Mouse (Mus musculus): Measurements from ENCODE around the gene Ccsap. TPM values are rescaled to one million over a fixed set of nuclear protein-coding genes. Genes with fewer than 3 reads are reported as not detected.

The Ccsap gene
- polyA plus RNA-seq, 1 experiment: 2.3 TPM

DNA sequence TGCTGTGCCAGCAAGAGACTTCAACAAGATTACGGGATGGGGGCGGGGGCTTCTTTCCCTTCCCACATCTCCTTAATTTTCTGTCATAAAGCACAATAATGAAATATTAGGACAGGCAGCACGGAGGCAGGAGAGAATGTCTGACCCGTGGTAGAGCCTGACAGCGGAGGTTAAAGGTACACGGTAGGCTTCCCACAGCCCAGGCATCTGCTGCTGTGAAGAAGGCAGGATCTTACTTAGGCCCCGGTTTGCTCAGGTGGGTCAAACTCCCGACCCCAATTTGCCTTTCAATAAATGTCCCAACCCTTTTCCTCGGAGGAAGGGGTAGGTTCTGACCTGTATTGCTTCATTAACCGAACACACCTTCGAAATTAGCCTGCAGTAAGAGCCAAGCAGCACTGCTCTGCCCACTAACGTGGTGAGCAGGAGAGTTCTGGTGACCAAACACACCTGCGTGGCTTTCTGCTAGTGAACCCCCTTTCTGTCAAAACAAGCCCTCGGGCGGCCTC, 54.7 kb downstream of the Ccsap start:
- H3ac ChIP-seq (ENCODE audit: control insufficient read depth, insufficient read length): peak overlapping the region; percentile 44
- no peak for TF ChIP-seq POLR2AphosphoS2 (IDR thresholded peaks at IDR 0.05; ENCODE audit: insufficient read length, low read depth)
- no peak for TF ChIP-seq CEBPB (IDR thresholded peaks at IDR 0.05; ENCODE audit: insufficient read depth, poor library complexity, severe bottlenecking)
- TF ChIP-seq USF1 (IDR thresholded peaks at IDR 0.05; ENCODE audit: low read depth): no peak
- TF ChIP-seq MAX (IDR thresholded peaks at IDR 0.05; ENCODE audit: low read depth): no peak
- no peak for TF ChIP-seq SRF (IDR thresholded peaks at IDR 0.05; ENCODE audit: control insufficient read depth, insufficient read length, low read depth)
- TF ChIP-seq MYOG (IDR thresholded peaks at IDR 0.05; ENCODE audit: control insufficient read depth in 1 of 3, insufficient read depth in 1 of 3, insufficient read length in 2 of 3, low read depth in 2 of 3): no peak
- no peak for TF ChIP-seq E2F4 (IDR thresholded peaks at IDR 0.05; ENCODE audit: insufficient read depth)
- no peak for TF ChIP-seq POLR2A (IDR thresholded peaks at IDR 0.05; ENCODE audit: insufficient read length, low read depth)
- TF ChIP-seq TCF3 (IDR thresholded peaks at IDR 0.05; ENCODE audit: insufficient read length, low read depth): no peak
- TF ChIP-seq TCF12 (IDR thresholded peaks at IDR 0.05; ENCODE audit: insufficient read depth, poor library complexity, severe bottlenecking): no peak
- no peak for TF ChIP-seq MYOD1 (IDR thresholded peaks at IDR 0.05; ENCODE audit: control insufficient read depth in 1 of 3, insufficient read length in 2 of 3, low read depth in 2 of 3)
- H3K4me2 ChIP-seq (ENCODE audit: low read depth): peak overlapping the region; percentile 95
- peak overlapping the region; percentile 79 for H3K4me3 ChIP-seq
- no peaks in the 10 kb centered on the region for H3K36me3 ChIP-seq (ENCODE audit: control insufficient read depth, insufficient read depth)
- no peaks in the 10 kb centered on the region for H3K27me3 ChIP-seq (ENCODE audit: control insufficient read depth, insufficient read depth, insufficient read length)
- peaks cover 16% of the 10 kb centered on the region for H3K79me2 ChIP-seq (ENCODE audit: control insufficient read depth, insufficient read depth)

DNA sequence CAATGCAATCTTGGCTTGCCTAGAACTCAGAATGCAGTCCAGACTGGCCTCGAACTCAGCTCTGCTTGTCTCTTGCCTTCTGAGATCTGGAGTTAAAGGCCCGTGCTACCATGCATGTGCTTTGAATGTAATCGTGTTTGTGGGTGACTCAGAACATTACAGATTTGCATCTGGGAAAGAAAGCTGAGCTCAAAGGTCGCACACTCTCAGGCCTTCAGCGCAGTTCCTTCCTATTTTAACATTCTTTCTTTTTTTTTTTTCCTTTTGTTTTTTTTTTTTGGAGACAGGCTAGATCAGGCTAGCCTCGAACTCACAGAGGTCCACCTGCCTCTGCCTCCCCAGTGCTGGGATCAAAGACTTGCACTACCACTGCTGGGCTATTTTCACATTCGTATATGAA, 55.4 kb downstream of the Ccsap start:
- Histone ChIP-seq H3K36me3 (ENCODE audit: control insufficient read depth, insufficient read depth) (no peaks in the 10 kb centered on the region), H3K4me2 (ENCODE audit: low read depth) (no peak overlapping the region), H3ac (ENCODE audit: control insufficient read depth, insufficient read length) (no peak overlapping the region), H3K27me3 (ENCODE audit: control insufficient read depth, insufficient read depth, insufficient read length) (no peaks in the 10 kb centered on the region), H3K79me2 (ENCODE audit: control insufficient read depth, insufficient read depth) (peaks cover 16% of the 10 kb centered on the region), H3K4me3 (no peak overlapping the region)
- TF ChIP-seq POLR2AphosphoS2 (IDR thresholded peaks at IDR 0.05; ENCODE audit: insufficient read length, low read depth): no peak
- no peak for TF ChIP-seq REST (IDR thresholded peaks at IDR 0.05; ENCODE audit: insufficient read depth, insufficient read length)
- TF ChIP-seq POLR2A (IDR thresholded peaks at IDR 0.05; ENCODE audit: insufficient read length, low read depth): no peak
- TF ChIP-seq CEBPB (IDR thresholded peaks at IDR 0.05; ENCODE audit: insufficient read depth, poor library complexity, severe bottlenecking): no peak
- no peak for TF ChIP-seq E2F4 (IDR thresholded peaks at IDR 0.05; ENCODE audit: insufficient read depth)
- TF ChIP-seq MAX (IDR thresholded peaks at IDR 0.05; ENCODE audit: low read depth): no peak
- no peak for TF ChIP-seq TCF12 (IDR thresholded peaks at IDR 0.05; ENCODE audit: insufficient read depth, poor library complexity, severe bottlenecking)
- no peak for TF ChIP-seq MYOD1 (IDR thresholded peaks at IDR 0.05; ENCODE audit: control insufficient read depth in 1 of 3, insufficient read length in 2 of 3, low read depth in 2 of 3)

DNA sequence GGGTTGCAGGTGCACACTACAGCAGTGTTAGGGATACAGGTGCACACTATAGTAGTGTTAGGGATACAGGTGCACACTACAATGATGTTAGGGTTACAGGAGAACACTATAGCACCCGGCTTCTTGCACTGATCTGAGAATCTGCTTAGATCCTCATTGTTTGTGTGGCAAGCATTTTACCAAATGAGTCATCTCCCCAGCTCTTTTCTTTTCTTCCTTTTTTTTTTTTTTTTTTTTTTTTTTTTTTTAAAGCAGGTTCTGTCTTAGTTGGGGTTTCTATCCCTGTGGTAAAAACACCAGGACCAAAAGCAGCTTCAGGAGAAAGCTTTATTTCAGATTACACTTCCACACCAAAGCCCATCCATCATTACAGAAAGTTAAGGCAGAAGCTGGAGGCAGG, 56.4 kb downstream of the Ccsap start:
- H3K27me3 ChIP-seq (ENCODE audit: control insufficient read depth, insufficient read depth, insufficient read length): no peaks in the 10 kb centered on the region
- H3K4me3 ChIP-seq: no peak overlapping the region
- H3K79me2 ChIP-seq (ENCODE audit: control insufficient read depth, insufficient read depth): peaks cover 13% of the 10 kb centered on the region
- H3ac ChIP-seq (ENCODE audit: control insufficient read depth, insufficient read length): no peak overlapping the region
- no peak overlapping the region for H3K4me2 ChIP-seq (ENCODE audit: low read depth)
- no peaks in the 10 kb centered on the region for H3K36me3 ChIP-seq (ENCODE audit: control insufficient read depth, insufficient read depth)
- TF ChIP-seq E2F4 (IDR thresholded peaks at IDR 0.05; ENCODE audit: insufficient read depth) (no peak), TCF12 (IDR thresholded peaks at IDR 0.05; ENCODE audit: insufficient read depth, poor library complexity, severe bottlenecking) (no peak), USF1 (IDR thresholded peaks at IDR 0.05; ENCODE audit: low read depth) (no peak), TCF3 (IDR thresholded peaks at IDR 0.05; ENCODE audit: insufficient read length, low read depth) (no peak), POLR2A (IDR thresholded peaks at IDR 0.05; ENCODE audit: insufficient read length, low read depth) (no peak)

DNA sequence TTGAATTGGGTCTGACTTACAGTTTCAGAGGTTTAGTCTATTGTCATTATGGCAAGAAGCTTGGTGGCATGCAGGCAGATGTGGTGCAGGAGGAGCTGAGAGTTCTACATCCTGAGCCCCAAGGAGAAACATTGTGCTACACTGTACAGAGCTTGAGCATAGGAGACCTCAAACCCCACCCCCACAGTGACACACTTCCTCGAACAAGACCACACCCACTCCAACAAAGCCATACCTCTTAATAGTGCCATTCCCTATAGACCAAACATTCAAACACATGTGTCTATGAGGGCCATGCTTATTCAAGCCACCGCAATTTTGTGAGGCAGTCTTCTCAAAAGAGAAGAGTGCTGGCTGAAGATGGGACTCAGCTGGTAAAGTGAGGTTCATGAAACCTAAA, 58.5 kb downstream of the Ccsap start:
- no peak overlapping the region for H3K4me2 ChIP-seq (ENCODE audit: low read depth)
- no peaks in the 10 kb centered on the region for H3K36me3 ChIP-seq (ENCODE audit: control insufficient read depth, insufficient read depth)
- H3K27me3 ChIP-seq (ENCODE audit: control insufficient read depth, insufficient read depth, insufficient read length): no peaks in the 10 kb centered on the region
- H3K4me3 ChIP-seq: no peak overlapping the region
- TF ChIP-seq POLR2A (IDR thresholded peaks at IDR 0.05; ENCODE audit: insufficient read length, low read depth) (no peak), E2F4 (IDR thresholded peaks at IDR 0.05; ENCODE audit: insufficient read depth) (no peak), CEBPB (IDR thresholded peaks at IDR 0.05; ENCODE audit: insufficient read depth, poor library complexity, severe bottlenecking) (no peak), MYOD1 (IDR thresholded peaks at IDR 0.05; ENCODE audit: control insufficient read depth in 1 of 3, insufficient read length in 2 of 3, low read depth in 2 of 3) (no peak), TCF12 (IDR thresholded peaks at IDR 0.05; ENCODE audit: insufficient read depth, poor library complexity, severe bottlenecking) (no peak), SRF (IDR thresholded peaks at IDR 0.05; ENCODE audit: control insufficient read depth, insufficient read length, low read depth) (no peak), MAX (IDR thresholded peaks at IDR 0.05; ENCODE audit: low read depth) (no peak), REST (IDR thresholded peaks at IDR 0.05; ENCODE audit: insufficient read depth, insufficient read length) (no peak), MYOG (IDR thresholded peaks at IDR 0.05; ENCODE audit: control insufficient read depth in 1 of 3, insufficient read depth in 1 of 3, insufficient read length in 2 of 3, low read depth in 2 of 3) (no peak), USF1 (IDR thresholded peaks at IDR 0.05; ENCODE audit: low read depth) (no peak), TCF3 (IDR thresholded peaks at IDR 0.05; ENCODE audit: insufficient read length, low read depth) (no peak), POLR2AphosphoS2 (IDR thresholded peaks at IDR 0.05; ENCODE audit: insufficient read length, low read depth) (no peak)
- no peak overlapping the region for H3ac ChIP-seq (ENCODE audit: control insufficient read depth, insufficient read length)
- H3K79me2 ChIP-seq (ENCODE audit: control insufficient read depth, insufficient read depth): peaks cover 3% of the 10 kb centered on the region

DNA sequence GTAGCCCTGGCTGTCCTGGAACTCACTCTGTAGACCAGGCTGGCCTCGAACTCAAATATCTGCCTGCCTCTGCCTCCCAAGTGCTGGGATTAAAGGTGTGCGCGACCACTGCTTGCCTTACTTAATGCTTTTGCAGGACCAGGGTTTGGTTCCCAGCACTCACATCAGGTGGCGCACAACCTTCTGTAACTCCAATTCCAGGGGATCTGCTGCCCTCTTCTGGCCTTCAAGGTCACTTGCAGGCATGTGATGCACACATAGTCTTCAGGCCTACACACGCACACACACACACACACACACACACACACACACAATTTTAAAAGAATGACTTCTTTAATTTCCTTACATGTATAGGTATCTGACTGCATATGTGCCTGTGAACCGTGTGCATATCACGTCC, 59.1 kb downstream of the Ccsap start:
- Histone ChIP-seq H3ac (ENCODE audit: control insufficient read depth, insufficient read length) (no peak overlapping the region), H3K79me2 (ENCODE audit: control insufficient read depth, insufficient read depth) (no peaks in the 10 kb centered on the region), H3K4me2 (ENCODE audit: low read depth) (no peak overlapping the region), H3K4me3 (no peak overlapping the region), H3K27me3 (ENCODE audit: control insufficient read depth, insufficient read depth, insufficient read length) (no peaks in the 10 kb centered on the region), H3K36me3 (ENCODE audit: control insufficient read depth, insufficient read depth) (no peaks in the 10 kb centered on the region)
- TF ChIP-seq E2F4 (IDR thresholded peaks at IDR 0.05; ENCODE audit: insufficient read depth) (no peak), MYOD1 (IDR thresholded peaks at IDR 0.05; ENCODE audit: control insufficient read depth in 1 of 3, insufficient read length in 2 of 3, low read depth in 2 of 3) (no peak), CEBPB (IDR thresholded peaks at IDR 0.05; ENCODE audit: insufficient read depth, poor library complexity, severe bottlenecking) (no peak), TCF12 (IDR thresholded peaks at IDR 0.05; ENCODE audit: insufficient read depth, poor library complexity, severe bottlenecking) (no peak), MAX (IDR thresholded peaks at IDR 0.05; ENCODE audit: low read depth) (no peak), USF1 (IDR thresholded peaks at IDR 0.05; ENCODE audit: low read depth) (no peak), SRF (IDR thresholded peaks at IDR 0.05; ENCODE audit: control insufficient read depth, insufficient read length, low read depth) (no peak), POLR2A (IDR thresholded peaks at IDR 0.05; ENCODE audit: insufficient read length, low read depth) (no peak), MYOG (IDR thresholded peaks at IDR 0.05; ENCODE audit: control insufficient read depth in 1 of 3, insufficient read depth in 1 of 3, insufficient read length in 2 of 3, low read depth in 2 of 3) (no peak), REST (IDR thresholded peaks at IDR 0.05; ENCODE audit: insufficient read depth, insufficient read length) (no peak), TCF3 (IDR thresholded peaks at IDR 0.05; ENCODE audit: insufficient read length, low read depth) (no peak), POLR2AphosphoS2 (IDR thresholded peaks at IDR 0.05; ENCODE audit: insufficient read length, low read depth) (no peak)

Data from myocyte (in vitro differentiated cells).